Mouse (Mus musculus) hindbrain, embryonic 15.5 days (tissue): ENCODE data around the gene Yeats4. TPM values are rescaled to one million over a fixed set of nuclear protein-coding genes. Genes with fewer than 3 reads are reported as not detected.

Experiments used
- polyA plus RNA-seq: library from polyadenylated mRNA; unstranded; fragments of >200 nt; fragmentation: Nextera tagmentation; extraction: Ambion mirVana; gene quantifications from 2 replicates; pipeline ENCODE4 v1.2.1, GENCODE M21; 2015

Yeats4 gene
- polyA plus RNA-seq, 1 experiment from 2014 or later: 99.3 TPM

Other genes starting within 250 kb of the Yeats4 start
- gene Best3, start 238.2 kb downstream of the Yeats4 start, polyA plus RNA-seq: 0.08 and 0.17 TPM in 2 replicates
- gene Lrrc10, start 179.2 kb downstream of the Yeats4 start, polyA plus RNA-seq: not detected in 2 replicates
- 237 and 245 TPM in 2 replicates for gene Cct2, start 160.7 kb downstream of the Yeats4 start, polyA plus RNA-seq
- gene Frs2, start 76.0 kb downstream of the Yeats4 start, polyA plus RNA-seq: 20.3 and 23.4 TPM in 2 replicates
- not detected in 2 replicates for gene 9530003J23Rik, start 14.2 kb upstream of the Yeats4 start, polyA plus RNA-seq
- gene Lyz2, start 57.8 kb upstream of the Yeats4 start, polyA plus RNA-seq: 28.0 and 38.9 TPM in 2 replicates
- not detected in 2 replicates for gene Lyz1, start 68.4 kb upstream of the Yeats4 start, polyA plus RNA-seq
- 123 and 126 TPM in 2 replicates for gene Cpsf6, start 155.5 kb upstream of the Yeats4 start, polyA plus RNA-seq